7 mouse cellular contexts compared by ENCODE assay signal in genomic region chr3:9610426-9610825, GRCm38 (mm10). TPM values are rescaled to one million over a fixed set of nuclear protein-coding genes. Genes with fewer than 3 reads are reported as not detected.
DNase-seq lines count a peak whose midpoint lies in the region; ATAC-seq and TF ChIP-seq lines count a peak whose summit lies in the region.

No protein-coding gene starts in this region.

- H3K4me3 ChIP-seq in left cerebral cortex, adult 2 months, result peak overlapping the region; percentile 39
- peak overlapping the region; percentile 89; the same call in 1 of the 2 replicates for H3K4me3 ChIP-seq in forebrain, embryonic 13.5 days
- peak overlapping the region; percentile 84; the same call in 1 of the 2 replicates for H3K4me3 ChIP-seq in limb, embryonic 11.5 days (ENCODE audit: low read depth, low read length)
- peak overlapping the region; percentile 100; the same call in 1 of the 2 replicates for H3K4me3 ChIP-seq in olfactory bulb, adult 2 months (ENCODE audit: insufficient read depth, low read depth, low read length)

- no peaks in the 10 kb centered on the region for H3K9me3 ChIP-seq in forebrain, embryonic 13.5 days (replicated peaks)
- no peaks in the 10 kb centered on the region for H3K9me3 ChIP-seq in limb, embryonic 11.5 days (ENCODE audit: control insufficient read depth, low read length)

- ATAC-seq in forebrain, embryonic 13.5 days, result no peak
- ATAC-seq in limb, embryonic 11.5 days (ENCODE audit: insufficient number of reproducible peaks, low FRiP score, low TSS enrichment, low read depth), result no peak

- no peak overlapping the region for H3K9ac ChIP-seq in forebrain, embryonic 13.5 days
- H3K9ac ChIP-seq in limb, embryonic 11.5 days (ENCODE audit: low read length), result no peak overlapping the region

- no peak for TF ChIP-seq CTCF in left cerebral cortex, adult 2 months (IDR thresholded peaks at IDR 0.05)
- TF ChIP-seq CTCF in olfactory bulb, adult 2 months (IDR thresholded peaks at IDR 0.05; ENCODE audit: insufficient read depth, low read depth, low read length), result no peak

- 82% methylated on average over 2 of the region's 2 CpGs for WGBS in forebrain, embryonic 13.5 days
- WGBS in limb, embryonic 11.5 days, result 85% methylated on average over 2 of the region's 2 CpGs
- WGBS in olfactory bulb, adult 2 months, result 85% methylated on average over 2 of the region's 2 CpGs

- TF ChIP-seq POLR2A in olfactory bulb, adult 2 months (IDR thresholded peaks at IDR 0.05; ENCODE audit: insufficient read depth, low read depth, low read length), result no peak

- peaks cover 10% of the 10 kb centered on the region; the same call in 1 of the 2 replicates for H3K27me3 ChIP-seq in forebrain, embryonic 13.5 days
- H3K27me3 ChIP-seq in limb, embryonic 11.5 days (ENCODE audit: control insufficient read depth, insufficient read depth, low read length), result no peaks in the 10 kb centered on the region

- intact Hi-C loops in left cerebral cortex, adult 2 months (cut with DNase I), result loop anchor here (5.0 kb wide), 1 partner anchor 92 kb away; no protein-coding TSS in a partner anchor
- intact Hi-C loops in left cerebral cortex, postnatal 36 days (cut with DNase I), result loop anchor here (5.0 to 10.0 kb wide), 2 partner anchors 92 to 206 kb away; no protein-coding TSS in a partner anchor

- peak overlapping the region; percentile 71 for H3K4me2 ChIP-seq in forebrain, embryonic 13.5 days
- H3K4me2 ChIP-seq in limb, embryonic 11.5 days (ENCODE audit: low read depth, severe bottlenecking), result peak overlapping the region; percentile 45; the same call in 1 of the 2 replicates

- DNase-seq in left cerebral cortex, adult 2 months (ENCODE audit: extremely low spot score in 1 of 2, low spot score in 2 of 2), result no peak
- DNase-seq in left cerebral cortex, adult 8-10 months (ENCODE audit: low spot score in 2 of 2), result no peak
- DNase-seq in limb, embryonic 11.5 days (ENCODE audit: low spot score), result no peak
- no peak for DNase-seq in left cerebral cortex, postnatal 36 days (ENCODE audit: low spot score in 2 of 2)
- no peak for DNase-seq in thymus, postnatal 36 days

- peaks cover 32% of the 10 kb centered on the region for H3K4me1 ChIP-seq in forebrain, embryonic 13.5 days
- peaks cover 23% of the 10 kb centered on the region for H3K4me1 ChIP-seq in limb, embryonic 11.5 days (ENCODE audit: control insufficient read depth, insufficient read depth, low read length)
- H3K4me1 ChIP-seq in olfactory bulb, adult 2 months (ENCODE audit: control insufficient read depth, insufficient read depth, low read length), result peaks cover 14% of the 10 kb centered on the region

- H3K27ac ChIP-seq in left cerebral cortex, adult 2 months, result peak overlapping the region; percentile 57; the same call in 1 of the 2 replicates
- H3K27ac ChIP-seq in forebrain, embryonic 13.5 days, result 0 out of 2 replicates have a peak overlapping the region, but pooled peaks have one; percentile 95
- H3K27ac ChIP-seq in limb, embryonic 11.5 days (replicated peaks; ENCODE audit: low read depth, low read length), result no peak overlapping the region
- no peak overlapping the region for H3K27ac ChIP-seq in olfactory bulb, adult 2 months (ENCODE audit: insufficient read depth, low read depth, low read length)

- H3K36me3 ChIP-seq in forebrain, embryonic 13.5 days (ENCODE audit: poor library complexity, severe bottlenecking), result no peaks in the 10 kb centered on the region
- no peaks in the 10 kb centered on the region for H3K36me3 ChIP-seq in limb, embryonic 11.5 days (ENCODE audit: control insufficient read depth, insufficient read depth, low read length)

RNA-seq across cellular contexts. Expression of gene Zfp704, which starts 0.5 kb away (rescaled TPM):
- total RNA-seq in left cerebral cortex, adult 2 months (2021), result 10 to 100 TPM; 31.7 to 34.6 TPM
- 10 to 100 TPM; 26.7 to 38.5 (median 30.3) TPM for total RNA-seq in left cerebral cortex, adult 8-10 months (2022)
- polyA plus RNA-seq in forebrain, embryonic 13.5 days (2015; fragmentation: Nextera tagmentation; extraction: Ambion mirVana), result 10.6 and 10.9 TPM in 2 replicates
- polyA plus RNA-seq in limb, embryonic 11.5 days (2014; fragmentation: Nextera tagmentation; extraction: Ambion mirVana), result 10.0 and 10.2 TPM in 2 replicates
- polyA plus RNA-seq in olfactory bulb, adult 2 months (2012; ENCODE audit: insufficient read depth, insufficient read length, low replicate concordance, missing spikeins), result not detected in 2 replicates
- 10 to 100 TPM; 30.1 to 34.3 TPM for total RNA-seq in left cerebral cortex, postnatal 36 days (2021)

Comparison
In these comparisons a context has a peak if more than half of its experiments do, and no peak if none do; other contexts are left out.
1. H3K27ac ChIP-seq: peak in left cerebral cortex, adult 2 months (single experiment) and forebrain, embryonic 13.5 days (single experiment); none in limb, embryonic 11.5 days (single experiment) and olfactory bulb, adult 2 months (single experiment).
2. H3K4me3 ChIP-seq: peak in every context shown above with its lines; median percentile 100 in olfactory bulb, adult 2 months; 89 in forebrain, embryonic 13.5 days; 84 in limb, embryonic 11.5 days; 39 in left cerebral cortex, adult 2 months.